Mouse (Mus musculus): Measurements from ENCODE around the gene Map3k4.

GRCm38 (mm10) chr17:12240701-12241100 lies 77.9 kb downstream of the Map3k4 start:
- TF ChIP-seq CHD2 (IDR thresholded peaks at IDR 0.05; ENCODE audit: low read length) (no peak), CTCF (conservative IDR thresholded peaks at IDR 0.05 in 1 of 2, IDR thresholded peaks at IDR 0.05 in 1 of 2; ENCODE audit: low read depth in 2 of 2, low read length in 2 of 2) (no peak), IRF4 (IDR thresholded peaks at IDR 0.05; ENCODE audit: low read depth, low read length) (no peak), HCFC1 (IDR thresholded peaks at IDR 0.05; ENCODE audit: low read depth, low read length) (no peak), POLR2A (IDR thresholded peaks at IDR 0.05; ENCODE audit: low read depth, low read length) (no peak), ZMIZ1 (IDR thresholded peaks at IDR 0.05; ENCODE audit: low read depth, low read length) (no peak)
